Mouse (Mus musculus) heart, adult 9 months (tissue): ENCODE measurements around the gene Pvr.
A peak's percentile ranks its signal among the peaks of the same experiment; 100 is the strongest.

ENCODE experiments used
- DNase-seq, 2 experiments: peaks; one replicate each; pipeline ENCODE4 v3.0.0; 2022; ENCODE audit warnings: low spot score in 2 of 2

Gene Pvr

DNA sequence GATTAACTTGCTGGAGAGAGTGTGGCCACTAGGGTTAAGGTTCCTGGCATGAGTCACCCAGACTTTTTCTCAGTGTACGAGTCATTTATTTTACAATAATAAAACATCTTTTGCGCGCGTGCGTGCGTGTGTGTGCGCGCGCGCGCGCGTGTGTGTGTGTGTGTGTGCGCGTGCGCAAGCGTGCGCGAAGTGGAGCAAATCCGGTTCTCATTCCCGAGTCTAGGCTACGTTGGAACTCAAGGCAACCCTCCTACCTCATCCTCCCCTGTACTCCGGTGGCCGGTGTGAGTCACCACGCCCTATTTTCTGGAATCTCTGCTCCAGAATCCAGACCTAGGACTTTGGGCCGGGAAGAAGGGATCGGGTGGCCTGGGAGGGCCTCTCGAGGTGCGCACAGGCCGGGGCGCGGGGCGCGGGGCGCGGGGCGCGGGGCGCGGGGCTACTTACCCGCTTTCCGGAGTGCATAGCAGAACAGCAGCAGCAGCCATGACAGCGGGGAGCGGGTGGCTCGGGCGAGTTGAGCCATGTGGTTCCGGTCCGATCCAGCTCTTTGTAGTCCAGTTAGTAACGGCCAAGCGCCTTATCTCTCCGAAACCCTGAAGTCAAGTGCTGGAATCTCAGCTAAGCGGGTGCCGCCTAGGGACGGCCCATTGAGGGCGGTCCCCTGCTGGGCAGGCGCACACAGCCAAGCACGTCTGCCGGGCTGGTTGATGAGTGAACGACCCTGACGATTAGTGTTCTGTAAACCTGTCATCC lies at the start of gene Pvr:
Gene Pvr, minus strand, starts transcription at position 655 of the 756 bp plus-strand sequence.
- peak; percentile 87 to 88 for DNase-seq

DNA sequence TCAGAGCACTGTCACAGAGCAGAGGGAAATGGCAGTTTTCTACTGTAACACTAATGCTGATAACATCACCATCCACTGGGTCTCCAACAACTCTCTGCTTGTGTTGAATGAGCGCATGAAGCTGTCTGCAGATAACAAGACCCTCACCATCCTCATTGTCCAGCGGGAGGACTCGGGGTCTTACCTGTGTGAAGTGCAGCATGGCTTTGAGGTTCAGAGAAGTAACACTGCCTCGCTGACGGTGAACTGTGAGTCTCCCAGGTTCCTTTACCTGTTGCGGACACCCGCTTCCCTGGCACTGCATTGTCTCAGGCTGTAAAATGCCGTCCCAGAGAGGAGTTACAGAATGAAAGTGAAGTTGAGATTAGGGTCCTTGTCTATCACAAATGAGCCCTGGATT lies 49.2 kb upstream of the Pvr start:
- no peak for DNase-seq

DNA sequence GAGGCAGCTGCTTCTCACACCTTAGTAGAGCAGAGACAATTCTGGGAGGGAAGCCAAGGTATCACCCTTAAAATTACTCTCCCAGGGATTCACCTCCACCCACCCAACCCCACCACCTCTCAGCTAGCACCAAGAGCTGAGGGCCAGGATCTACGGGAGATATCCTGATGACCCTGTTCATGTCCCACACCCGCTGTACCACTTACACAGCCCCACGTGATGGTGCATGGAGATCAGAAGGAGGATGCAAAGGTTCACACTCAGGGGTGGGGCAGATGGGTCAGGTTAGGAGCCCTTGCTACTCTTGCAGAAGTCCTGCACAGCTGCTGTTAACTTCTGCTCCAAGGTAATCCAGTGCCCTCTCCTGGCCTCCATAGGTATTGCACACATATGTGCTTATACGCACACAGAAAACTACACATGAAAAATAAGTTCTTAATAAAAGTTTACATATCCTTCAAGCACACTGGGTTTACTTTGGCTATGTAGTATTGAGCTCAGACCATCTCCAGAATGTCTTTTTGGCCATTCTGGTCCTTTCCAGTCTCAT lies 48.7 kb upstream of the Pvr start:
- DNase-seq: no peak

DNA sequence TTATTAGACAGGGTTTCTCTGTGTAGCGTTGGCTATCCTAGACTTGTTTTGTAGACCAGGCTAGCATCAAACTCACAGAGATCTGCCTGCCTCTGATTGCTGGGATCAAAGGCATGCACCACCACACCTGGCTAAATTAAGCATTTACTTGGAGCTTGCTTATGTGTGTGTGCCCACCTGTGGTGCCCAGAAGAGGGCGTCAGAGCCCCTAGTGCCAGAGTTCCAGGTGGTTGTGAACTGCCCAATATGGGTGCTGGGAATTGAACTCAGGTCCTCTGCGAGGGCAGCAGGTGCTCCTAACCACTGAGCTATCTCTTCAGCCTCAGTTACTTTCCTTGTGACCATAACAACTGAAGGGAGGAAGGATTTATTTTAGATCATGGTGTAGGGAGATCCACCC lies 48.1 kb upstream of the Pvr start:
- no peak for DNase-seq

DNA sequence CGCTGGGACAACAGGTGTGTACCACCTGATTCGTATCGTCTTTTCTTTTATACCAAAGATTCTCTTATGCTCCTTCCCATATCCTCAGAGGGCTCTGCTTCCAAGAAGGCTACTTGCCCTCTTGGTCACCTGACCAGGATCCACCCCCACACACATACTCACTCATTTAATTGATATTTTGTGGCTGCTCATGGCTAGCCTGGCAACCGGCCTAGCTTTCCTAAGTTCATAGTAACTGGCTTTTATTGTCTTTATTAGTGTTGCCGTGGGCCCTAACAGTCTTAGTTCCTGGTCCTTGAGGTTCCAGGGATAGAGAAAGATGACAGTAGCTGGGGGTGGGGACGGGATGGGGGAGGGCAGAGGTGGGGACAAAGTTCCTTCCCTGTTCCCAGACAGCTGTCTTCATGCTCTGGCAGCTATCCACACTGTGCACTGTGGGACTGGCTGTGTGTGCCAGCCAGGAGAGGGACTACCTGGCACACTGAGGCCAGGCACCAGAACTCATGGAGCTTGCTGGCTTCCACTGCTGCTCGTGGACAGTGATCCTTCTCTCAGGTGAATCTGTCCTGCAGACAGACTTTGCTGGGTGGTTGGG lies 44.1 kb upstream of the Pvr start, which contains the start of gene Ceacam20:
Gene Ceacam20, plus strand, starts transcription at position 428 of the 595 bp plus-strand sequence.
- no peak for DNase-seq

DNA sequence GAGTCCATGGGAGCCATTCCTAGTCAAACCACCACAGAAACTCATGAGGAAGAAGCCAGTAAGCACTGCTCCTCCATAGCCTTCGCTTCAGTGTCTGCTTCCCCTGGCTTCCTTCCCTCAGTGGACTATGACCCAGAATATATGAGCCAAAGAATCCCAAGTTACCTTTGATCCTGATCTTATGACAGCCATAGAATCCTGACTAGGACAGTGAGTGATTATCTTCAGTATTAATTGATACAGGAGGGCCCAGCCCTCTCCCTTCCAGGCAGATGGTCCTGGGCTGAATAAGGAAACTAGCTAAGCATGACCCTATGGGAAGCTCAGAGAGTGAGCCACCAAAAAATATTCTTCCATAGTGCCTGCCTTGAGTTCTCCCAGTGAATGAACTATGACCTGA lies 41.5 kb upstream of the Pvr start:
- no peak for DNase-seq

DNA sequence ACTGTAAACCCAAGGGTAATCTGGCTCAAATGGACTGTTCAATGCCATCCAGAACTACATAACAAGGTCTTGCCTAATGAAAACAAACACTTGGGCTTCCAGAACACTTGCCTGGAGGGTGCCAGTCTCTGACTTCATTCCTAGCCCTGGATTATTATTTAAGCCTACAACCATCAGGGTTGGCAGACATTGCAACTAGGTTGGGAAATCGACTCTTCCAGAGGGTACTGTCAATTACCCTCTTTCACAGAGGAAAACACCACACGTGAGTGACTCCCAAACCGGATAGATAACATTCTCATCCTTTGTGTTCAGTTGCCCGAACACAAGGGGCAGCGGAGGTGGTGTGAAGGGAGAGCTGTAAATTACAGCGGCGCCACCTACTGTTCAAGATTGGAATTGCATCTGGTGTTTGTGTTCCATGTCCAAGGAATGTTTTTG lies 35.4 kb upstream of the Pvr start:
- DNase-seq: peak; percentile 50 to 90

DNA sequence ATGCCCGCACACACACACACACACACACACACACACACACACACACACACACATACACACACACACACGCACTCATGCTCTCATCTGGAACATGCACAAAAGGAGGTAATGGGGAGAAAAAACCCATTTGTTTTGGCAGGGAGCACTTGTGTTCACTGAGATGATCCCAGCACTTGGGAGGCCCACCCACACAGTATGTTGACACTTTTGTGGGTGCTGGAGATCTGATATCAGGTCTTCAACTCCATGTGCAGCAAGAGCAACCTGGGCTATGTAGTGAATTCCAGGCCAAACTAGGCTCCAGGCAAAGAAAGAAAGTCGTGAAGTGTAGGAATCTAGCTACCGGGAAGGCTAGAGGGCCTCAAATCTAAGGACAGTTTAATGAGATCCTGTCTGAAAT lies 34.9 kb upstream of the Pvr start:
- no peak for DNase-seq

DNA sequence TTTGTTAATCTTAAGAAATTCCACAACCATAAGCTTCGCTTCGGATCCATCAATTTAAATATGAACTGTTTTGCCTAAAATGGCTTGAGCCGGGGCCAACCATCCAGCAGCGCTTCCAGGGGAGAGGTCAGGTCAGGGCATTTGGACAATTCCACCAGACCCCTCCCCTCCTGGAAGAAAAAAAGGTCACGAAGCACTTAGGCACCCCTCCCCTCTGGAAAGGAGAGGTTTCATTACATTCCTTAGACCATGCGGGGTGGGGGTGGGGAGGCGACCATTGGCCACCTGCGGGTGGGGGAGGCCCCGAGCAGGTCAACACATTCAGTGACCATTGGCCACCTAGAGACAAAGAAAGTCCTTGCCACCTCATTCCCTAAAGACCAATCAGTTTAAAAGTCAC lies 32.1 kb upstream of the Pvr start:
- no peak for DNase-seq

DNA sequence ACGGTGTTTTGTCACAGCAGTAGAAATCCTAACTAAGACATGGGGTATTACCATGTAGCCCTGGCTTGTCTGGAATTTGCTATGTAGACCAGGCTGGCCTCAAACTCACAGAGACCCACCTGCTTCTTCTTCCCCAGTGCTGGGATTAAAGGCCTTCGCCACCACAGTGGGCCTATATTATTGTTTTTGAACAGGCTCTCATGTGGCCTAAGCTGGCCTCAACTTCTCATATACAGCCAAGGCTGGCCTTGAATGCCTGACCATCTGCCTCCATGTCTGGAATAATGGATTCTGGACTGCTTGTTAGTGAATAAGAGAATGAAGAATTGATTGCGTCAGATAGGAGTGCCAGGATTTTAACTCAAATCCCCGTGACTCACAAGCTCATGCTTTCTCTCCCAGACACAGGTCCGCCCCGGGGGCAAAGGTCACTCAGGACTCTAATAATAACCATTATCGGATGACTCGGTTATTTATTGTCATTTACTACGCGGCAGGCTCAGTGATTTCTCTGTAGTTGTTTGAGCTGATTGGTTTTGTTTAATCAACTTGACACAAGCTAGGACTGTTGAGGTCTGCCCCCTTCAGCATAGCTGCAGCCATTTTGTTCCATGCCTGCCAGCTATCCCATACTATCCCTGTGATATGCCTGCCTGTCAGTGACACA lies 31.5 kb upstream of the Pvr start:
- DNase-seq: no peak

DNA sequence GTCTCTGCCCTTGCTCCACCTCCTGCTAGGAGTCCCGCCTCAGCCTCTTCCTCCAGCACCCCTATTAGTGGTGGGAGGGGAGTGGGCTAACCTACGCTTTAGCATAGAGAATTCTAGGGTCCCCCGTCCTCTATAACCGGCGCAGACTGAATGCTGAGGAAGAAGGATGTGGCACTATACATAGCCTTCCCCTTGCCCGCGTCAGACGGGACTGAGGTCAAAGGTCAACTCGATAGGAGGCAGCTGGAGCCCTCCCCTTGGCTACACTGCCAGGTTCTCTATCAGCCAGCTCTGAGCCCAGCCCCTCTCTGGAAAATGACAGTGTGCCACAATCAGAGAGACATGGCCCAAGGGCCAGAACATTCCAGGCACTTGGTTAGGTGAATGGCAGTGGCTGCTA lies 29.6 kb upstream of the Pvr start, which contains the start of gene Igsf23:
Gene Igsf23, minus strand, starts transcription at position 168 of the 400 bp plus-strand sequence.
- DNase-seq: no peak

DNA sequence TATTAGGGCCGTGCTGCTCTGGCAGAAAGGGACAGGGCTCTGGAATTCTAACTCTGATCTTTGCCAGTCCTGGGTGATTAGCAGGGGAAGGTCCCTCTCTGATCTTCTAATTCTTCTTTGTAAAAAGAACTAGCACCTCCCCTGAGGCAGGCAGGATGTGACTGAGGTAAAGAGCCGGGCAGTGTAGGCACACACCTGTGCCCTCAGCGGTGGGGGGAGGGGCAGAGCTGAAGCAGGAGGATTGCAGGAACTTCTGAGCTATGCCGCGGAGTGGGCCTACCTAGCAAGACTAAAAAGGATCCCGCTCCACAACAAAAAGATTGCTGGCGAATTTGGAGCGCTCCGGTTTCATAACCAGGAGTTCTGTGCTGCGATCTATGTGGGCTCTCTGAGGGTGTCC lies 29.0 kb upstream of the Pvr start:
- DNase-seq: no peak

DNA sequence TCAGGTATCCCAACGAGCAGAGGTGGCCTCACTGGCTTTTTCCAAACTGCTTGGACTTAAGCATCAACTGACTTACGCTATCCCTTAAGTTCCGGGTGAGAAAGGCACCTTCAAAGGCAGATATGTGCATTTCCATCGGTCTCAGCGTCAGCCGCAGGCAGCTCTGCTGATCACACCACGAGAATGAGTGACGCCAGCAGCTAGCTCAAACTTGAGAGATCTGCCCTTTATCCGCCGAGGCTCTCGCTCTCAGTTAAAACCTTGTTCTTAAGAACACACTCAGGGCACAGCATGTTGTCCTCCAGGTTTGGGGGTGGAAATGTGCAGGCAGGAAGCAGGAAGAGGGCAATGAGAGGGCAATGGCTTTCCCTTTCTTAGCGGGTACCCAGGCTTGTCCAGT lies 28.0 kb upstream of the Pvr start:
- no peak for DNase-seq

DNA sequence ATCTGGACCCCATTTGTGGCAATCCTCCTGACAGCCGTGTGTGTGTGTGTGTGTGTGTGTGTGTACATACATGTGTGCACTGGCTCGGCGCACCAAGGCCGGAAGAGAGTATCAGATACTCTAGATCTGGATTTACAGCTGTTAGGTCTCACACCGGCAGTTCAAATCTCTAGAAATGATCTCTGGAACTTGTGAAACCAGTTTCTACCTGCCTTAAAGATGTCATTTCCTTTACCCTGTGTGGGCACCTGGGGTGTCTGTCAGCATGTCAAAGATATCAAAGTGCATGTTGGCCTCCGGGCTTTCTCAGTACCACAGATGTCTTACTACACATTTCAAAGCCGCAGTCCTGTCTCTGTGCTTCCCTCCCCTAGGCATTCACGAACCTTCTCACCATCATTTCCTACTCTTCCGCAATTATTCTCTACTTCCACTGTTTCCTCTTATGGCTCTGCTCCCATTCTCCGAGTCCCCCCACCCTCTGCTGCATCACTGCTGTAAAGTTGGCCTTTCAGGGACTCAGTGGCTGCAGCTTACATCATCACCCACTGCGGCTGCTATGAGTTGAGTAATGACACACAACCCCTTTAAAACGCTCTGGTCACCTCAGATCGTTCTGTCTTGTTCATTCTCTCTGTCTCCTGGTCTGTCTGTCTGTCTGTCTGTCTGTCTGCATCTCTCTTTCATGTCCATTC lies 25.0 kb upstream of the Pvr start:
- DNase-seq: no peak

DNA sequence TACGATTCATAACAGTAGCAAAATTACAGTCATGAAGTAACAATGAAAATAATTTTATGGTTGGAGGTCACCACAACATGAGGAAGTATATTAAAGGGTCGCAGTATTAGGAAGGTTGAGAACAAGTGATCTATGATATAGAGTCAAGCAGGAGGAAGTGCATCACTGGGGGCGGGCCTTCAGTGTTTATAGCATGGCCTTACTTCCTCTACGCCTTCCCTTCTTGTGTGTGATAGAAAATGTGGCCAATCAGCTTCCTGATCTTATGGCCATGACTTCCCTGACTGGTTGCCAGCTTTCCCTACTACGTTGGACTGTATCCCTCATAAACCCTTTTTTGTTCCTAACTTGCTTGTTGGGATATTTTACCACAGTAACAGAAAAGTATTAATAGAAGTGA lies 24.2 kb upstream of the Pvr start:
- no peak for DNase-seq

DNA sequence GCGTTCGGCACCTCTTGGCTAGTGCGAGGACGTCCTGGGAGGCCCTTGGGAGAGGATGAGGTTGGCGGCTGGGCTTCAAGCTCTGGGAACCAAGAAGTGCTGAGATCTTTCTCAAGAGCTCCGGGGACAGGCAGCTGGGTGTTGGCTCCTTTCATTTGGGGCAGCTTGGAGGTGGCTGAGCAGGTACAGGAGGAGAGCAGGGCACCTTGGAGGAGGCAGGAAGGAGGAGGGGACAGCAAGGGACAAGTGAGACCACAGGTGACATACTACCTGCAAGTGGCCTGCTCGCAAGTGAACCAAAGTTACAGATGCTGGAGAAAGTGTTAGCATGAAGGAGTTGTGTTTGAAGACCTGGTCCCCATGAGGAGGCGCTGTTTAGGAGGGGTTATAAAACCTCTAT lies 23.7 kb upstream of the Pvr start:
- DNase-seq: no peak

DNA sequence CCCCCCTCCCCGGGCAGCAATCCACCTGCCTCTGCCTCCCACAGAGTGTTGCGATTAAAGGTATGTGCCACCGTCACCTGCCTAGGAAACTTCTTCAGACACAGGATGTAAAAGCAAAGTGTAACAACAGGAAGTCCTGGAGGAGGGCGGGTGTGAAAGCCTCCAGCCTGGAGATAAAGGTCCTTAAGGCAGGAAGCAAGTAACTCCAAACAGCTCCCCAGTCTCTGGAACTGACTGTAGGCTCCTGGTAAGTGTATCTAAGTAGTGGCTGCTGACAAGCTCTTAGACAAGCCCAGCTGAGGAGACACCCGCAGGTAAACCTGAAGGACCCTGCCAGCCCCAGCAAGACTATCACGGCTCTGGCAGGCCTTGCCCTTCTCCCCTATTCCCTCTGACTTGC lies 19.3 kb upstream of the Pvr start:
- peak; percentile 50 to 57 for DNase-seq

DNA sequence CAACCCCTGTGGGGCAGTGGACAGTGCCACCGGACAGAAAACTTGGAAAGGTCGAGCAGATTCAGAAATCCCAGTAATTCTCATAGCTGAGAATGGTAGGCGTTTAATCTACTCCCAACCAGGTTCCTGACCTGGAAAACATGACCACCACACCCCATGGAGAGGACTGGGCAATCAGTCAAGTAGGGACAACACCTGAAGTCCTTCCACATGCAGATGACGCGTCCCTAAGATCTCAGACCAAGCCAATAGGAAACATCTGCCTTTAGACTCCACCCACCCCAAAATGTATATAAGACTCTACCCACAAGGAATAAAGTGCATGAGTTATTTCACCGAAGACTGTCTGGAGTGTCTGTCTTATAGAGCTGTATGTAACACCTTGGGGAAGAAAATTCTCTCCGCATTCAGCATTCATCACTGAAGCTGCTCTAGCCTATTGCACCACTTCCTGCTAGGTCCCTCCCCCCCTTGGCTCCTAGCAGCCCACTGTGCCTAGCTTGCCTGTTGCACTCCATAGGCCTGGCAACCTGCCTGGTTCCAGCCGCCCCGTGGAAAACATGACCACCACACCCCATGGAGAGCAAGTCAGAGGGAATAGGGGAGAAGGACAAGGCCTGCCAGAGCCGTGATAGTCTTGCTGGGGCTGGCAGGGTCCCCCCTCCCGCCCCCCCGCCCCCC lies 18.7 kb upstream of the Pvr start:
- peak; percentile 90 to 91 for DNase-seq

DNA sequence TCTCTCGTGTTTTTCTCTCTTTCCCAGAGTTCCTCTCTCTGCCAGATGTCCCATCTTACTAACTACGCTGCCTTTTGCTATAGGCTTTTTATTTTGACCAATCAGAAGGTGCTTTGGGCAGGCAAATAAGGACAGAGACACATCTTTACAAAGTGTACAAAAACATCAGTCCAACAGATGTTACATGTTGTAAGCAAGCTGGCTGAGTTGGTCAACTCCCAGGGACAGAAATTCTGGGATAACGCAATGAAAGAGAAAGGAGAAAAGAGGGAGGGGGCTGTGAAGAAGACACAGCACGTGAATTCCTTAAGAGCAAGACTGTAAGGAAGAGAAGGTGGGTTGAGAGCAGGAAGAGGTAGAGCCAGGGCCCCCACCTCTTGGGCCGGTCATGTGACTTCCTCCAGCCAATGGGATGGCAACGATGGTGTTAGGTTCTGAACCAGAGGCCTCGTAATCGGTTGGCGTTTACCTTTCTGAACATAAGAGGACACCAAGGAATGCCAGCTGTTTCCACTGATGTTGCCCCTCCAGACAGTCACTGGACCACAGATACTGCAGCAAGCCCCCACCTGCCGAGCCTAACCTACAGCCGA lies 16.4 kb upstream of the Pvr start:
- no peak for DNase-seq

DNA sequence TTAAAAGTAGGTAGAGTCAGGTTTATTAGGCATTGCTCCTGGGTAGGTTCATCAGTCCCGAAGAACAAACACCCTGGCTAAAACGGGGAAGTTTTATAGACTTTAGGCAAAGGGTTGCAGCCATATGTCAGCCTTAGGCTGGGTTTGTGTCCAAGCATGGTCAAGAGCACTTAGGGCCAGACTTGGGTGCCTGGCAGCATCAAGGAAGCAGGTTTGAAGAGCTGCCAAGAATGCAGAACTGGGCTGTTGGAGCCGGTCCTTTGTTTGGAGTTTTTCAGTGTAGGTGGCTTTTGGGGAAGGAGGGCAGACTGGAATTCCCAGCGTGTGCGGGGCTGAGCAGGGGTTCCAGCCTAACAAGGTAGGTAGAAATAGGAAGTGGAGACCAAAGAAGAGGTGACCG lies 15.0 kb upstream of the Pvr start:
- DNase-seq: peak; percentile 48

DNA sequence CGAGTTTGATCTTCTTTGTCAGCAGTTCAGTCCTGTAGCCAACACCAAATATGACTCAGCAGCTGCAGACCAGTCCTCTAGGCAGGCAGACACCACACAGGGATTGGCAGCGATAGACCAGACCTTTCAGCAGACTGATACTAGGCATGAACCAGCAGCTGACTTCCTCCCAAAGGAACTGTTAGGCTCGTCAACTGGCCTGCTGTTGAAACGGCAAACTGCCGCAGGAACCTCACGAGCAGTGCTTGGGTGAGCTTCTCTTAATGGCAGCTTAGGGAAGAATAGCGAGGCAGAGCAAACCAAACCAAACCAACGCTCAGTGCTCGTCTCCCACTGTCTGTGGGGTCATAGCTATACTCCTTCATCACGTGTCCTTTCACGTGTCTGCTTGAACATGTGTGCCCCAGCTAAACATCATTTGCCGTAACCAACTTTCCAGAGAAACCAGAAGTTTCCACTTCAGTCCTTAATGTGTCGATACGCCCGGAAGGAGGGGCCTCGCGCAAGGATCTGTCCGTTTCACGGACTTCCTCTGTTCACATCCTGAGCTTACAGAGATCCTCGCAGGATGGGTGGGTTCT lies 14.3 kb upstream of the Pvr start:
- peak; percentile 75 for DNase-seq
